Mouse (Mus musculus): ENCODE measurements around the gene Khdrbs1. TPM values are rescaled to one million over a fixed set of nuclear protein-coding genes. Genes with fewer than 3 reads are reported as not detected.
"Not testable (repeated sequence)": the region's sequence is repeated elsewhere in the genome, so short reads cannot be mapped to it uniquely, and the experiment has no call there.

The Khdrbs1 gene
- polyA plus RNA-seq, 1 experiment from 2014 or later = 204 TPM

DNA sequence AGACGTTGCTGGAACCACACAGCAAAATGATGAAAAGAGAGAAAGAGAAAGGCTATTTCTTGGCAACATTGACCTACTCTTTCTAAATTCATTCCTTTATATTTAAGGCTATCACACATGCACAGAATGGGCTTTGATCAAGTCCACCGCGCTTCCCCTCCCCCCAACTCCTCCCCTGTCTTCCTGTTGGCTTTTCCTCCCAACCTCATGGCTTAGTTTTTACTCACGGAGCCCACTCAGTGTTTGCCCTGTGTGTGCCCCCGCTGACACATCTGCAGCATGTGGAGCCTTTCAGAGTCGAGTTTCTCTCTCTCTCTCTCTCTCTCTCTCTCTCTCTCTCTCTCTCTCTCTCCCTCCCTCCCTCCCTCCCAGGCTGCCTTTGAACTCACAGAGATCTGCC lies 28.5 kb upstream of the Khdrbs1 start:
- no peak for ATAC-seq (ENCODE audit: insufficient number of reproducible peaks, insufficient read depth, low FRiP score, low TSS enrichment)
- H3K9ac ChIP-seq = no peak overlapping the region
- no peaks in the 10 kb centered on the region for H3K27me3 ChIP-seq
- peaks cover 23% of the 10 kb centered on the region for H3K4me1 ChIP-seq
- no peak overlapping the region for H3K4me3 ChIP-seq
- no peaks in the 10 kb centered on the region for H3K9me3 ChIP-seq
- no peaks in the 10 kb centered on the region for H3K36me3 ChIP-seq
- H3K4me2 ChIP-seq (replicated peaks) = no peak overlapping the region
- H3K27ac ChIP-seq = no peak overlapping the region
- WGBS = 47% methylated on average over 6 of the region's 6 CpGs

GRCm38 (mm10) chr4:129768742-129769141 lies 26.6 kb upstream of the Khdrbs1 start:
- ATAC-seq (ENCODE audit: insufficient number of reproducible peaks, insufficient read depth, low FRiP score, low TSS enrichment) = not testable (repeated sequence)
- whole genome bisulfite sequencing = 80% methylated on average over 3 of the region's 3 CpGs

GRCm38 (mm10) chr4:129767782-129768181 lies 25.7 kb upstream of the Khdrbs1 start:
- ATAC-seq (ENCODE audit: insufficient number of reproducible peaks, insufficient read depth, low FRiP score, low TSS enrichment) = no peak

More at GRCm38 (mm10) chr4:129768742-129769141, 26.6 kb upstream of the Khdrbs1 start:
- H3K4me3 ChIP-seq; H3K27me3 ChIP-seq; H3K36me3 ChIP-seq; H3K27ac ChIP-seq; H3K9me3 ChIP-seq; H3K9ac ChIP-seq; H3K4me2 ChIP-seq (replicated peaks): not testable (repeated sequence)
- H3K4me1 ChIP-seq = peaks cover 23% of the 10 kb centered on the region

DNA sequence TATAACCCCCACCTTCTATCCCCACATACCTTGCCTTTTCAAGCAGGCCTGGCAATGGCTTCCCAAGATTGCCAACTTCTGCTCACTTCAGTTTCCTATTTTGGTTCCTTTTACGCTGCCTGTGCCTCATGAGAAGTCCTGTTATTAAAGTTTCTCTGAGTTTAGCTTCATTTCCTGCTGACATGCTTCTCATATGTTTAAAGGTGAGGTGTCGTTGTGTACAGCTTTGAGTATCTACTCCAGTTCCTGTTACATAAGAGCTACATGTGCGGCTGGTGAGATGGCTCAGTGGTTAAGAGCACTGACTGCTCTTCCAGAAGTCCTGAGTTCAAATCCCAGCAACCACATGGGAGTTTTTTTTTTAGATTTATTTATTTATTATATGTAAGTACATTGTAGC lies 23.2 kb upstream of the Khdrbs1 start:
- WGBS = 84% methylated on average over 3 of the region's 3 CpGs

More at GRCm38 (mm10) chr4:129767782-129768181, 25.7 kb upstream of the Khdrbs1 start:
- 90% methylated on average over 8 of the region's 8 CpGs for WGBS
- Histone ChIP-seq H3K36me3 (no peaks in the 10 kb centered on the region), H3K27ac (no peak overlapping the region), H3K4me1 (peaks cover 20% of the 10 kb centered on the region), H3K4me3 (no peak overlapping the region), H3K27me3 (no peaks in the 10 kb centered on the region), H3K4me2 (replicated peaks) (no peak overlapping the region), H3K9ac (no peak overlapping the region), H3K9me3 (no peaks in the 10 kb centered on the region)

GRCm38 (mm10) chr4:129762496-129762895 lies 20.4 kb upstream of the Khdrbs1 start:
- H3K36me3 ChIP-seq; H3K9ac ChIP-seq; H3K9me3 ChIP-seq; H3K27me3 ChIP-seq; H3K4me2 ChIP-seq (replicated peaks); H3K27ac ChIP-seq; H3K4me1 ChIP-seq; H3K4me3 ChIP-seq; ATAC-seq (ENCODE audit: insufficient number of reproducible peaks, insufficient read depth, low FRiP score, low TSS enrichment): not testable (repeated sequence)
- 89% methylated on average over 1 of the region's 1 CpGs for WGBS

More for the DNA sequence above, 23.2 kb upstream of the Khdrbs1 start:
- Histone ChIP-seq H3K9me3 (no peaks in the 10 kb centered on the region), H3K9ac (no peak overlapping the region), H3K36me3 (no peaks in the 10 kb centered on the region), H3K4me1 (no peaks in the 10 kb centered on the region), H3K27ac (no peak overlapping the region), H3K4me2 (replicated peaks) (no peak overlapping the region), H3K27me3 (no peaks in the 10 kb centered on the region), H3K4me3 (no peak overlapping the region)
- ATAC-seq (ENCODE audit: insufficient number of reproducible peaks, insufficient read depth, low FRiP score, low TSS enrichment) = no peak

- Histone ChIP-seq H3K4me2 (replicated peaks) (no peak overlapping the region), H3K27me3 (no peaks in the 10 kb centered on the region), H3K36me3 (no peaks in the 10 kb centered on the region), H3K27ac (no peak overlapping the region), H3K4me3 (no peak overlapping the region), H3K4me1 (no peaks in the 10 kb centered on the region), H3K9ac (no peak overlapping the region), H3K9me3 (no peaks in the 10 kb centered on the region)
- WGBS = 92% methylated on average over 12 of the region's 12 CpGs
- ATAC-seq (ENCODE audit: insufficient number of reproducible peaks, insufficient read depth, low FRiP score, low TSS enrichment) = no peak
Observed at GRCm38 (mm10) chr4:129761606-129762005, 19.5 kb upstream of the Khdrbs1 start.

DNA sequence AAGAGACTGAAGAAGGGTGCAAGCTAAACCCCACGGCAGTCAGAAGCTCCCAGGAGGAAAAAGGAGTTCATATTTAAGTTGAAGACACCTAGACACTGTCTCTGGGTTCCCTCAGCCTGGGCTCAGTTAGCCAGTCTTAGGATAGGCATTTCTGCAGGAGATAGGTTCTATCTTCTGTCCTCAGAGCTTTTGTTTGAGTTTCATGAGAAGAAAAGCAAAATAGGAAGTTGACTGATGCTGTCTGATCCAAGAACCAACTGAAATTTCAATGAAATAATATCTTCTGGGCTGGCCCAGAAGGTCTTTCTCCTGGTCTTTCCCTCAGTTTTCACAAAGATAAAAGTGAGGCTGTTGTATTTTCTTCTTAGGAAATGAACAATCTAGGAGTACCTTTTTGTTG lies 13.4 kb upstream of the Khdrbs1 start:
- Histone ChIP-seq H3K27ac (no peak overlapping the region), H3K9ac (no peak overlapping the region), H3K4me2 (replicated peaks) (no peak overlapping the region), H3K36me3 (no peaks in the 10 kb centered on the region), H3K27me3 (no peaks in the 10 kb centered on the region), H3K4me3 (no peak overlapping the region), H3K4me1 (0 out of 2 replicates have a peak, but pooled peaks cover 4% of the 10 kb centered on the region), H3K9me3 (no peaks in the 10 kb centered on the region)
- ATAC-seq (ENCODE audit: insufficient number of reproducible peaks, insufficient read depth, low FRiP score, low TSS enrichment) = no peak
- WGBS = 63% methylated on average over 1 of the region's 1 CpGs

DNA sequence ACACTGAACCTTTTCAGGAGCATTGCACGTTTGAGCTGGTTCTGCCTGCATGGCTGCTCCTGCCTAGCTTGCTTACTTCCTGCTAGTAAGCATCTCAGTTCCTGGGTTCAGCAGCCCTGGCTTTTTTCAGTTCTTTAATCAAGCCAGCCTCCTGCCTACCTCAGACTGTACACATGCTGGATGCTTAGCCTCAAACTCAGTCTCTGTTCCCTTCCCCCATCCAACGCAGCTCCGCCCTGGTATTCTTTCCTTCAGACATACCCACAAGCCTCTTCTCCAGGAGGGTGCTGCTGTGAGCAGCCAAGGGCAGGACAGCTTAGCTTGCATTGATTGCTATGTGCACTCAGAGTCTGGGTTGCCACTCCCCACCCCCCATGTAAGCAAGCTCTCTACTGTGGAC lies 12.6 kb upstream of the Khdrbs1 start:
- H3K9ac ChIP-seq = peak overlapping the region; percentile 2; the same call in 1 of the 2 replicates
- no peak overlapping the region for H3K4me2 ChIP-seq (replicated peaks)
- H3K4me1 ChIP-seq = 0 out of 2 replicates have a peak, but pooled peaks cover 4% of the 10 kb centered on the region
- no peak overlapping the region for H3K27ac ChIP-seq
- ATAC-seq (ENCODE audit: insufficient number of reproducible peaks, insufficient read depth, low FRiP score, low TSS enrichment) = no peak
- whole genome bisulfite sequencing = 59% methylated on average over 3 of the region's 3 CpGs
- no peak overlapping the region for H3K4me3 ChIP-seq
- H3K36me3 ChIP-seq = no peaks in the 10 kb centered on the region
- no peaks in the 10 kb centered on the region for H3K9me3 ChIP-seq
- no peaks in the 10 kb centered on the region for H3K27me3 ChIP-seq

DNA sequence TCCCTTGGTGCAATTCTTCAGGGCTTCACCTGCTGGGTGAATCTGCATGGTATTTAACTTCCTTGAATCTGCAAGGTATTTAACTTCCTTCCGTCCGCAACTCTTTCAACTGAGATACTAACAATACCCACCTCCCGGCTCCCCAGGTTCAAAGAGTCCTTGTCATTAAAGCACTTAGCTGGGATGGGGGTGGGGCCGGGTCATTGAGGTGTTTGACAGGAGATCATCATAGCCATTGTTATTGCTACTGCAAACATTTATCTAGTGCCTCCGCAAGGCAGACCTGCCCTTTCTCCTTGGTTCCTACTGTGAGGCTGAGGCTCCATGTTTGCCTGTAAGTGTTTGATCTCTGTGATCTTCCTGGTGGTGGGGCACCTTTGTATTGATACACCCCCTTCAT lies 8.3 kb upstream of the Khdrbs1 start:
- Histone ChIP-seq H3K4me1 (peaks cover 9% of the 10 kb centered on the region; the same call in 1 of the 2 replicates), H3K27me3 (no peaks in the 10 kb centered on the region), H3K27ac (no peak overlapping the region), H3K4me2 (replicated peaks) (no peak overlapping the region), H3K36me3 (no peaks in the 10 kb centered on the region), H3K9me3 (no peaks in the 10 kb centered on the region), H3K4me3 (no peak overlapping the region), H3K9ac (no peak overlapping the region)
- ATAC-seq (ENCODE audit: insufficient number of reproducible peaks, insufficient read depth, low FRiP score, low TSS enrichment) = no peak
- 24% methylated on average over 5 of the region's 5 CpGs for WGBS

DNA sequence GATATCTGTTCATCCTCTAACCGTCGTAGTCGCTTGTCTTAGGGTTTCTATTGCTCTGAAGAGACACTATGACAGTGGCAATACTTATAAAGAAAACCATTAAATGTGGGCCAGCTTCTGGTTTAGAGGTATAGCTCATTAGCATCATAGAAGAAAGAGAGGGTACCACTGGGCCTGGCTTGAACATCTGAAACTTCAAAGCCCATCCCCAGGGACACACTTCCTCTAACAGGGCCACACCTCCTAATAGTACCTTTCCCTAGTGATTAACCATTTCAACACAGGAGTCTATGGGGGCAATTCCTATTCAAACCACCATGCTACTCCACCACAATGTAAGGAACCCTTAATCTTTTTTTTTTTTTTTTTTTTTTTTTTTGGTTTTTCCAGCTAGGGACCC lies 4.5 kb upstream of the Khdrbs1 start:
- 78% methylated on average over 3 of the region's 3 CpGs for WGBS
- no peak for ATAC-seq (ENCODE audit: insufficient number of reproducible peaks, insufficient read depth, low FRiP score, low TSS enrichment)
- no peak overlapping the region for H3K4me3 ChIP-seq

GRCm38 (mm10) chr4:129746106-129746505 lies 4.0 kb upstream of the Khdrbs1 start:
- WGBS = 82% methylated on average over 1 of the region's 1 CpGs
- H3K27me3 ChIP-seq = no peaks in the 10 kb centered on the region
- no peak for ATAC-seq (ENCODE audit: insufficient number of reproducible peaks, insufficient read depth, low FRiP score, low TSS enrichment)
- H3K9ac ChIP-seq = no peak overlapping the region
- H3K4me3 ChIP-seq = no peak overlapping the region
- H3K36me3 ChIP-seq = no peaks in the 10 kb centered on the region
- H3K9me3 ChIP-seq = no peaks in the 10 kb centered on the region
- H3K4me1 ChIP-seq = peaks cover 10% of the 10 kb centered on the region; the same call in 1 of the 2 replicates
- H3K4me2 ChIP-seq (replicated peaks) = no peak overlapping the region
- no peak overlapping the region for H3K27ac ChIP-seq

More for the DNA sequence above, 4.5 kb upstream of the Khdrbs1 start:
- no peak overlapping the region for H3K4me2 ChIP-seq (replicated peaks)
- no peak overlapping the region for H3K9ac ChIP-seq
- no peaks in the 10 kb centered on the region for H3K36me3 ChIP-seq
- H3K27ac ChIP-seq = no peak overlapping the region
- no peaks in the 10 kb centered on the region for H3K27me3 ChIP-seq
- H3K9me3 ChIP-seq = no peaks in the 10 kb centered on the region
- peaks cover 10% of the 10 kb centered on the region; the same call in 1 of the 2 replicates for H3K4me1 ChIP-seq

DNA sequence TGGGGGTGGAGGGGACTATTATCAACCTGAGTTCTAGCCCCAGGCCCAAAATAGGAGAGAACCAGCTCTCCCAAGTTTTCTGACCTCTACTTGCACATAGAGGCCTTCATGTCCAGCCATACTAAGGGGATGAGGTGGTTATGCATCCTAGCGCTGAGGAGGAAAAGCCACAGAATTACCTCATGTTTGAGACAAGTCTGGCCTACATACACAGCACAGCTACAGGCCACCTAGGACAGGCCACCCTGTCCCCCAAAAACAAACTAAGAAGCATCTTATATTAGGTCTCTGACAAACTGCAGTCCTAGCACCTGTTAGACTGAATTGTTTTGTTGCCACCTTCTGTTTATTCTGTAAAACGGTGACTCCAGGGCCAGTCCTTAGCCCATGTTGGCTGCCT lies 1.4 kb upstream of the Khdrbs1 start:
- Histone ChIP-seq H3K36me3 (no peaks in the 10 kb centered on the region), H3K9me3 (no peaks in the 10 kb centered on the region), H3K4me1 (peaks cover 14% of the 10 kb centered on the region), H3K9ac (peak overlapping the region; percentile 100; the same call in 1 of the 2 replicates), H3K27ac (peak overlapping the region; percentile 98), H3K4me2 (replicated peaks) (peak overlapping the region; percentile 53), H3K27me3 (no peaks in the 10 kb centered on the region), H3K4me3 (peak overlapping the region; percentile 100)
- 41% methylated on average over 2 of the region's 2 CpGs for whole genome bisulfite sequencing
- no peak for ATAC-seq (ENCODE audit: insufficient number of reproducible peaks, insufficient read depth, low FRiP score, low TSS enrichment)

DNA sequence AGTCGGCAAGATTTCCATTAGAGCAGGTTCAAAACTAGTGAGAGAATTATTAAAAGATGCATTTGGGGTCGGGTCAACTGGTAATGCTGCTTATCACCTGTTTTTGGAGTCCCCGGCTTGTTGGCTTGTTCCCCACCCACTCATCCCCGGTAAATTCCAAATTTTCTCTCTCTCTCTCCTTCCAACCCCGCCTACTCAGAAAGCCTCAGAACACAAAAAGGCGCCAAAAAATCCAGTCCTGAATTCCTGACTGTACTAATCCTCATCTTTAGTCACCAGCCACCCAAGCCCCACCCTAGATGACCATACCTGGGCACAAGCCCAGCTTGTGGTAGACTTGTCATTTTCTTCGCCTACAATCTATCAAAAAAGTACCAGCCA lies 897 bp upstream of the Khdrbs1 start:
- no peak for ATAC-seq (ENCODE audit: insufficient number of reproducible peaks, insufficient read depth, low FRiP score, low TSS enrichment)

More for the DNA sequence above, 897 bp upstream of the Khdrbs1 start:
- H3K4me2 ChIP-seq (replicated peaks) = peak overlapping the region; percentile 53
- peak overlapping the region; percentile 100 for H3K9ac ChIP-seq
- H3K9me3 ChIP-seq = no peaks in the 10 kb centered on the region
- 6% methylated on average over 7 of the region's 7 CpGs for WGBS
- no peaks in the 10 kb centered on the region for H3K27me3 ChIP-seq
- peak overlapping the region; percentile 100 for H3K4me3 ChIP-seq
- peaks cover 14% of the 10 kb centered on the region for H3K4me1 ChIP-seq
- H3K27ac ChIP-seq = peak overlapping the region; percentile 98
- no peaks in the 10 kb centered on the region for H3K36me3 ChIP-seq
